Mouse (Mus musculus) cerebellum, adult 2 months (tissue): Measurements from ENCODE around the gene Neil3. TPM values are rescaled to one million over a fixed set of nuclear protein-coding genes. Genes with fewer than 3 reads are reported as not detected.

ENCODE experiments used
- DNase-seq, 2 experiments: peaks; one replicate each; pipeline ENCODE4 v3.0.0; 2021
- H3K27ac ChIP-seq: fragments of 200-500 bp; 2 replicates; pipeline ENCODE4 v1.5.1; 2012; ENCODE audit warnings: low read length, control low read depth, inconsistent platforms; ENCODE audit not compliant: insufficient read depth
- H3K27me3 ChIP-seq: fragments of 200-500 bp; 2 replicates; pipeline ENCODE4 v1.6.1; 2012; ENCODE audit warnings: inconsistent platforms, mild to moderate bottlenecking, low read length, moderate library complexity; ENCODE audit not compliant: control insufficient read depth, insufficient read depth
- H3K4me1 ChIP-seq: fragments of 200-500 bp; 2 replicates; pipeline ENCODE4 v1.6.1; 2011; ENCODE audit warnings: low read length; ENCODE audit not compliant: control insufficient read depth, insufficient read depth
- H3K4me3 ChIP-seq: fragments of 200-500 bp; replicated peaks from 2 replicates; pipeline ENCODE3; 2011; ENCODE audit warnings: mild to moderate bottlenecking, low read depth, low read length, control low read depth; ENCODE audit not compliant: insufficient read depth
- CTCF ChIP-seq: fragments of 200-500 bp; IDR thresholded peaks from 2 replicates; pipeline ENCODE4 v1.5.1; 2011; ENCODE audit warnings: low read depth, mild to moderate bottlenecking, control low read depth, low read length, moderate library complexity, borderline replicate concordance; ENCODE audit not compliant: insufficient read depth
- POLR2A ChIP-seq: fragments of 200-500 bp; IDR thresholded peaks from 2 replicates; pipeline ENCODE4 v1.6.1; 2011; ENCODE audit warnings: low read length, control low read depth, borderline replicate concordance; ENCODE audit not compliant: insufficient read depth
- WGBS: fragments of 180-500 bp; shearing (Covaris S2); methylation state at CpG from one replicate; pipeline ENCODE4 v1.1.7; 2018; 5-methylcytosine and 5-hydroxymethylcytosine counted together
- polyA plus RNA-seq: library from polyadenylated mRNA; depleted of rRNA; stranded (reverse); fragments of >200 nt; gene quantifications from 2 replicates; pipeline ENCODE4 v1.2.3, GENCODE M21; 2012; rRNA removed

Neil3 gene
- polyA plus RNA-seq = 0.05 and 0.06 TPM in 2 replicates

DNA sequence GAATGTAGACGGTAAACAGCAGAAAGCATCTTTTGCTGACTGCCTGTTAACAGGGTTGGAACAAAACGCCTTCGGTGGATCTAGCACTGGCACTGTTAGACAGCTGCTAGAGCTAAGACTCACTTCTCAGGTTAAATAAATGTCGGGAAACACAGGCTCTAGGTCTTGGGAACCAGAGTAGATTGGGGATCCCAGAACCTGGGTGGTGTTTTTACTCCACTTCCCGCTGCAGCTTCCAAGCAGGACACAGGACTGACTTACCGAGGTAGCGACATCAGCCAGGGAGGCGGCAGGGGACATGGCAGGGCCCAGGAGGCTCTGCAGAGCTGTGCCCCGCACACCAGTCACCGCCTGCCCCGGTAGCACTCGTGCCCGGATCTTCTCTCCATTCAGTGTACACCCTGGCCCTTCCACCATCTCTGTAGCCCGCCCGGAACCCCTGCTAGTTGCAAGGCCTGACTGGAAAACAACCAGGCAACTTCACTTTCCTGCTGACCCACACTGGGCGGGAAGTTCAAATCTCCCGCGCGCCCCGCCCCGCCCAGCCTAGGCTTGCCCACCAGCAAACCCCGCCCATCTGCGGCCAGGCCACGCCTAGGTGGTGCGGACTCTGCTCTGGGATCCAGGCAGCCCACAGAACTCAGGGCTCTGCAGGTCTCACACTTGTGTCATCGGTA, at the start of gene Neil3:
Gene Neil3, minus strand, starts transcription at position 571 of the 677 bp plus-strand sequence.
- 2% methylated on average over 26 of the region's 26 CpGs for WGBS
- peak; percentile 31 to 37 for DNase-seq
- H3K27me3 ChIP-seq = 0 out of 2 replicates have a peak, but pooled peaks cover 1% of the 10 kb centered on the region
- no peak within 1 kb of the TSS for H3K27ac ChIP-seq
- peaks cover 3% of the 10 kb centered on the region; the same call in 1 of the 2 replicates for H3K4me1 ChIP-seq
- H3K4me3 ChIP-seq = peak within 1 kb of the TSS; percentile 44
- no peak for TF ChIP-seq POLR2A
- no peak for TF ChIP-seq CTCF

GRCm38 (mm10) chr8:53680846-53681245, 42.0 kb upstream of the Neil3 start:
- peak; percentile 38 to 51 for DNase-seq
- TF ChIP-seq POLR2A (no peak), CTCF (peak; percentile 87)
- WGBS = 9% methylated on average over 12 of the region's 12 CpGs

DNA sequence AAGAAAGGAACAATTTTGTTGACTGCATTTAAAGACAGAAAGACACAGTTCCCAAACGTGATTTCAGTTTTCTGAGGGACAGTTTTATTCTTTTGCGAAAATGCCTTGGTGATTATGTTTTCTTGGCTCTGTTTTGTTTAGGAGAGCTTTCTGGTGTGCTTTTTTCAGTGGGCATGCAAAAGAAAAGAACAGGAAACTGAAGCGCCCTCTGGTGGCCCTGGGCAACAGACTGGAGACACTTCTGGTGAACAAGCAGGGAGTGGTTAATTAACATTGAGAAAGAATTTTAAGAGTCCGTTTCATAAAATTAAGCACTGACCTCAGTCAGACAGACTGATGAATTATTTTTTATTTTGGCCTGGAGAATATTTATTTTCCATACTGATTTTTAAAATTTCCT, 25.1 kb upstream of the Neil3 start:
- Histone ChIP-seq H3K4me1 (no peaks in the 10 kb centered on the region), H3K4me3 (no peak overlapping the region), H3K27me3 (no peaks in the 10 kb centered on the region), H3K27ac (no peak overlapping the region)
- DNase-seq = peak in 1 of 2 experiments; percentile 24
- peak; percentile 18; the same call in 1 of the 2 replicates for TF ChIP-seq CTCF
- TF ChIP-seq POLR2A = no peak
- 44% methylated on average over 4 of the region's 4 CpGs for WGBS

More at GRCm38 (mm10) chr8:53680846-53681245, 42.0 kb upstream of the Neil3 start:
- H3K4me1 ChIP-seq = no peaks in the 10 kb centered on the region
- no peak overlapping the region for H3K4me3 ChIP-seq
- no peak overlapping the region for H3K27ac ChIP-seq
- H3K27me3 ChIP-seq = no peaks in the 10 kb centered on the region

- no peak for TF ChIP-seq CTCF
- TF ChIP-seq POLR2A = no peak
- DNase-seq = no peak
- Histone ChIP-seq H3K4me3 (no peak overlapping the region), H3K27ac (no peak overlapping the region), H3K4me1 (no peaks in the 10 kb centered on the region), H3K27me3 (no peaks in the 10 kb centered on the region)
- 68% methylated on average over 3 of the region's 3 CpGs for WGBS
Measured at GRCm38 (mm10) chr8:53661436-53661835, 22.6 kb upstream of the Neil3 start.

DNA sequence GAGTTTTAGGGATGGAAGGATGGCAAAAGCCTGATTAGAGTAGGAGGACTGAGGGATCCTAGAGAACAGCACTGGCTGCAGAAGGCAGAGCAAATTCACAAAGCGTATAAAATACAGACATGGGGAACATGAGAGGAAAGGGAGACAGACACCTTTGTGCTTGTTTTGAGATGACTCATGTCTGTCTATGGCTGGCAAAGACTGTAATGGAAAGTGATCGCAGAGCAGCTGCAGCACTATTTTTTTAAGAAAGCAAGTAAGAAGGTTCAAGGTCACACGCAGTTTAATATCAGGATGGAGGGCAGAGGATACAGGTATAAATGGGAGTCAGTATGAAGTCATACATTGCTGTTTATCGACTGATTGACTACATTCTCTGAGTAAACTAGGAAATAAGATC, 8.2 kb downstream of the Neil3 start:
- TF ChIP-seq CTCF (no peak), POLR2A (no peak)
- WGBS = 92% methylated on average over 4 of the region's 4 CpGs

DNA sequence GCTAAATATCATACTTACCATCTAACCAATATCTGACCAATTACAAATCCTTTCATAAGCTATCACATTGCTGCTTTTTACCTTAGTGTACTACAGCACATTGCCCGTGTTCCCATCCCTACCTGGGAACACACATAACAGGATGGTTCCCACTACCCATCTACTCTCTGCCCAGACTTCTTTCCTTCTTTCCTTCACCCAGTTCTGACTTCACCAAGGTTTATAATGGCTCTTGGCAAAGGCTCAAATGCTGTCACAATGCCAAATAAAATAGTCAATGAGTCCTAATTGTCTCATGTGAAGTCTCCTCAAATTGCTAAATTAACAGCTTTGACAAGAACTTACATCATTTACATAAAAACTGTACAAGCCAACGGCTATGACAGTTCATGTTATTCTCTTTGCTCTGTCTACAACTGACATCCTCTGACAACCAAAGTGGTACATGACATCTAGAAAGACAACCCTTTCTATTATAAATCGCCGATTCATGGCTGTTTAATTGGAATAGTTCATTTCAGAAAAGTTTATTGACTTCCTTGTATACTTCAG, 9.9 kb downstream of the Neil3 start:
- WGBS = 66% methylated on average over 4 of the region's 4 CpGs
- H3K4me1 ChIP-seq = no peaks in the 10 kb centered on the region
- no peak overlapping the region for H3K4me3 ChIP-seq
- no peak for DNase-seq
- H3K27me3 ChIP-seq = no peaks in the 10 kb centered on the region
- no peak overlapping the region for H3K27ac ChIP-seq
- TF ChIP-seq CTCF (no peak), POLR2A (no peak)

More for the DNA sequence above, 8.2 kb downstream of the Neil3 start:
- Histone ChIP-seq H3K27me3 (no peaks in the 10 kb centered on the region), H3K4me3 (no peak overlapping the region), H3K4me1 (no peaks in the 10 kb centered on the region), H3K27ac (no peak overlapping the region)
- DNase-seq = no peak

GRCm38 (mm10) chr8:53623425-53623824, 15.4 kb downstream of the Neil3 start:
- TF ChIP-seq POLR2A (no peak), CTCF (no peak)
- H3K27ac ChIP-seq = no peak overlapping the region
- WGBS = 96% methylated on average over 3 of the region's 3 CpGs
- H3K4me1 ChIP-seq = no peaks in the 10 kb centered on the region
- no peaks in the 10 kb centered on the region for H3K27me3 ChIP-seq
- H3K4me3 ChIP-seq = no peak overlapping the region
- no peak for DNase-seq

DNA sequence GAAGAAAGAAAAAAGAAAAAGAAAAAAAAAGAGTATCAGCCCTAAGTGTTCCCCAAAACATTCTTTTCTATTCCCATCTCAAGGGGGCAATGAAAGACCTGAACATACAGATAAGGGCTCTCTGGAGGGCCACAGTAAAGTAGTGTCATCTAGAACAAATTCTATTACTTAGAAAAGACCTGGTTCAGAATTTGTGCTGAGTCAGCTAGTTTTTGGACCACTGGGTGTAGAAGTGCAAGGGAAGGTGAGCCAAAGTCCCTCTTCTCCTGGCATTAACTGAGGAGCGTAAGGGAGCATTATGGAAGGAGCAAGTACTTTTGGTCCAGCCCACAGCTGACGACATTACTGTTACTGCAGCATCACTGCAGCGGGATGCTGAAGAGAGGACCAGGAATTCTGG, 19.7 kb downstream of the Neil3 start:
- Histone ChIP-seq H3K4me1 (no peaks in the 10 kb centered on the region), H3K4me3 (no peak overlapping the region), H3K27me3 (no peaks in the 10 kb centered on the region), H3K27ac (no peak overlapping the region)
- TF ChIP-seq POLR2A = no peak
- TF ChIP-seq CTCF = no peak
- no peak for DNase-seq
- WGBS = 100% methylated on average over 3 of the region's 3 CpGs
